Mouse (Mus musculus): ENCODE results near the gene Prkcd. TPM values are rescaled to one million over a fixed set of nuclear protein-coding genes. Genes with fewer than 3 reads are reported as not detected.

Prkcd gene
- polyA plus RNA-seq, 1 experiment from 2014 or later, result 64.1 TPM

DNA sequence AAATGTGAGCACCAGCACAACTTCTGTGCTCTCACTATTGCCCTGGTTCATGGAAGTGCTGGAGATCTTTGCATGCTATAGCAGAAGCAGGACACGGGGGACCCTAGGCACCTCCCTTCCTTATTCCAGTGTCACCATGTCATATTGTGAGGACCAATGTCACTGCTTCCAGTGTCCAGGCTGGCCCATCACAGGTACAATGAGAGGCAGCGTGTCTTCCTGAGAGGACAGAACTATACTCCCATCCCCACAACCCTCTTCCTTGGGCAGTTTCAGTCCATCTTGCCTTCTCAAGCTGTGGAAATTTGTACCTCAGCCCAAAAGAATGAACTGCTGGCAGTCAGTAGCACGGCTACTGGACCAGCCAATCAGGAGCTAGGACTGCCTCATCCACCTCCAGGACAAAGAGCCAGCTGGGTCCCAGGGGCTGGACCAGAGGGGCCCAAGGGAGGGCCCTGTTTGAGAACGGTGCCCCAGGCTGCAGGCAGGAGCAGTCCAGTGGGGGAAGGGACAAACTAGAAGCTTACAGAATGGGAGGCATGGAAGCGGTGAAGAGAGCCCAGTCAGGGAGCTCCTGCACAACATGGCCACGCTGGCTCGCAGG is 31.8 kb downstream of the Prkcd start:
- Histone ChIP-seq H3K27me3 (no peaks in the 10 kb centered on the region), H3K4me3 (no peak overlapping the region), H3K9ac (no peak overlapping the region), H3K27ac (peak overlapping the region; percentile 94), H3K9me3 (no peaks in the 10 kb centered on the region), H3K4me2 (no peak overlapping the region; the same call in 1 of the 2 replicates), H3K36me3 (peaks cover 23% of the 10 kb centered on the region), H3K4me1 (peaks cover 39% of the 10 kb centered on the region)
- peak; percentile 46 for ATAC-seq (ENCODE audit: insufficient number of reproducible peaks, low FRiP score, low TSS enrichment, low read depth)
- WGBS, result 52% methylated on average over 7 of the region's 7 CpGs

DNA sequence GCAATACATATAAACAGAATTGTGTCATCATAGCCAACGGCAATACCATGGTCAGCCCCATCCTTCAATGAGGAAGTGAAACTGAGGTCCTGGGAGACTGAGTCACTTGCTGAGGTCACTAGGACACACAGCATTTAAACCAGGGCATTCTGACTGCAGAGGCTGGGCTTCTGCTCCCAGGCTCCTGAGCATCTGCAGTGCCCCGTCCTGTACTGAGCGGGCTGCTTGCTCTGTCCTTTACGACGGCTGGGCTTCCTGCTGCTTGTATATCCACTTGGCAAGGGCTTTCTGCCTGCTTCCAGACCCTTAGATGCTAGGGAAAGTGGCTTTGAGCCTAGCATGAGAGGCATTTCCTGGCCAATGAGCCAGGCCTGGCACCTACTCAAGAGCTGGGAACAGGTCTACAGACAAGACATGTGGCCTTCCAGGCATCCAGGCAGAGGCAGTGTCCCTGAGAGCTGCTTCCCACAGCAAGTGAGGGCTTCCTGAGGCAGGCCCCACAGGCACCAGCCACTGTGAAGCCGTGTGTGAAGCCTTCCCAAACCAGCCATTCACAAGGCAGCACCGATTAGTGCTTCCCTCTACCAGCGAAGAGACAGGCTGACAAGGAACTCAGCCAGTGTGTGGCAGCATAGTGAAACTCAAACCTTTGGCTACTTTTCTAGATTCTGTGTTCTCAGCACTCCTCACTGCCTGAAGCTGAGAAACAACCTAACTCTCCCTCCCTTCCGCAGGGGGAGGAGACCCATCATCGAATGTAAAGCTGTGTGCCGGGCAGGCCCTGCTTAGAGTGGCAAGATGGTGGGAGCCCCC is 32.5 kb downstream of the Prkcd start:
- H3K9ac ChIP-seq, result no peak overlapping the region
- peak overlapping the region; percentile 14; the same call in 1 of the 2 replicates for H3K4me2 ChIP-seq
- peak; percentile 67 for ATAC-seq (ENCODE audit: insufficient number of reproducible peaks, low FRiP score, low TSS enrichment, low read depth)

DNA sequence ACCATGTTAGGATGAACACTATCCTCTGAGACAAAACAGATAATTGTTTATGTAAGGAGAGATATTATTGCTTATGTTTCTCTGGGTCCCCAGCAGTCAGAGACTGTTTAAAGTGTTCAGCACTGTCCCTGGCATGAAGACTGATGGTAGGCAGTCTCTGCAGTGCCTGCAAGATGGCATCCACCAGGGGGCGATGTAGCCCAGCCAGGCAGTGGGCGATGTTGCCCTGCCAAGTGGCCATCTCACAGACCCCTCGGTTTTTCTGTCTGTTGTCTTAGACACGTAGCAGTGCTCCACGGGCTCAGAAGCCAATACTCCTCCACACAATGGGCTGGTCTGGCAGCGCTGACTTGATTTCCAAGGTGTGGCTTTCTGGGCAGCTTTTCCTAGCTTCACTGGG is 34.6 kb downstream of the Prkcd start:
- H3K9ac ChIP-seq, result no peak overlapping the region
- ATAC-seq (ENCODE audit: insufficient number of reproducible peaks, low FRiP score, low TSS enrichment, low read depth), result no peak
- H3K27me3 ChIP-seq, result no peaks in the 10 kb centered on the region
- H3K4me1 ChIP-seq, result peaks cover 48% of the 10 kb centered on the region
- no peak overlapping the region for H3K27ac ChIP-seq
- no peak overlapping the region for H3K4me3 ChIP-seq
- WGBS, result 10% methylated on average over 6 of the region's 6 CpGs
- no peaks in the 10 kb centered on the region for H3K9me3 ChIP-seq
- H3K36me3 ChIP-seq, result peaks cover 7% of the 10 kb centered on the region
- no peak overlapping the region for H3K4me2 ChIP-seq

More for the DNA sequence above, 32.5 kb downstream of the Prkcd start:
- peaks cover 39% of the 10 kb centered on the region for H3K4me1 ChIP-seq
- H3K9me3 ChIP-seq, result no peaks in the 10 kb centered on the region
- peak overlapping the region; percentile 94 for H3K27ac ChIP-seq
- WGBS, result 22% methylated on average over 11 of the region's 11 CpGs
- no peak overlapping the region for H3K4me3 ChIP-seq
- no peaks in the 10 kb centered on the region for H3K27me3 ChIP-seq
- peaks cover 17% of the 10 kb centered on the region for H3K36me3 ChIP-seq

DNA sequence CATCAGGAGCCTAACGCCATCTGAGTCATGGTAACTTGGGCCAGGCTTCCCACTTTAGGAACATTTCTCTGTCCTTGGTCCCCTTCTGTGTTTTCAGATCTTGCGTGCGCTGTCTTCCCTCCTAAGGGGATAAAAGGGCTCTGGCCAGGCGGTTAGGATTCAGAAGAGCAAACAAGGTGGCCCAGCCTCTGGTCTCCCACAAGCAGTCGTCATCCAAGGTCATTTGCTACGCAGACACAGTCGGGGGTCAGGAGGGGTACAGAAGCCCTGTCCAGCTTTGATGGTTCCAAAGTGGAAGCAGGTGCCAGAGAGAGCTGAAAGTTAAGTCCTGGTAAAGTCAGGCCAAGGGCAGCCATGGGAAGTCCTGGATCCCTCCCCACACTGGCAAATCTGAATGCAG is 35.1 kb downstream of the Prkcd start:
- WGBS, result 65% methylated on average over 7 of the region's 7 CpGs
- no peaks in the 10 kb centered on the region for H3K27me3 ChIP-seq
- H3K4me3 ChIP-seq, result no peak overlapping the region
- H3K4me1 ChIP-seq, result peaks cover 49% of the 10 kb centered on the region
- ATAC-seq (ENCODE audit: insufficient number of reproducible peaks, low FRiP score, low TSS enrichment, low read depth), result no peak
- no peak overlapping the region for H3K27ac ChIP-seq
- peaks cover 4% of the 10 kb centered on the region for H3K36me3 ChIP-seq
- no peaks in the 10 kb centered on the region for H3K9me3 ChIP-seq
- no peak overlapping the region for H3K4me2 ChIP-seq
- H3K9ac ChIP-seq, result no peak overlapping the region

DNA sequence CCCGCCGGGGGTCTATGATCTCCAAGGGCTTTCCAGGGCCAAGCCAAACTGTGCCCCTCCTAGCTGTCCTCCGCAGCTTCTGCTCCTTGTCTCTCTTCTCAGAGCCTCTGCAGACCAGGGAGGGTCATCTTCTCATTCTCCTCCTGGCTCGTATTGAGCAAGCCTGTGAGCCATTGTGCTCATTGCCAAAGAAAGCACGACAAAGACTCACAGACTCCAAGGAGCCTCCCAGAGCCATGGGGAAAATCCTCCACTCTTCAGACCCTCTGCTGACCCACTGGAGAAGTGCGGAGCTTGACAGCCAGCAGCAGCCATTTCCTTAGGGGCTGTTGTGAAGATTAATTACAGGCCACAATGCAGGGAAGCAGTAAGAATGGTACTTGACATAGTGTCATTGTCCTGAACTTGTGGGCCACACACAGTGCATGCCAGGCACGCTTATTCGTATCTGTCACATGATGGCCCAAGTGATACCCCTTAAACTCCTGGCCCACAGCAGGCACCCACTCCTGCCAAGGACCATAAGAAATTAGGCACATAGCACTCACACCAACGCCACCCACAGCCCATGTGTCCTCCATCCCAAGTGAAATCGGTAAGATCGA is 35.9 kb downstream of the Prkcd start:
- Histone ChIP-seq H3K4me2 (no peak overlapping the region), H3K4me1 (peaks cover 45% of the 10 kb centered on the region), H3K36me3 (no peaks in the 10 kb centered on the region), H3K9ac (no peak overlapping the region), H3K27me3 (no peaks in the 10 kb centered on the region), H3K9me3 (no peaks in the 10 kb centered on the region), H3K4me3 (no peak overlapping the region), H3K27ac (no peak overlapping the region)
- ATAC-seq (ENCODE audit: insufficient number of reproducible peaks, low FRiP score, low TSS enrichment, low read depth), result no peak
- WGBS, result 78% methylated on average over 11 of the region's 11 CpGs

DNA sequence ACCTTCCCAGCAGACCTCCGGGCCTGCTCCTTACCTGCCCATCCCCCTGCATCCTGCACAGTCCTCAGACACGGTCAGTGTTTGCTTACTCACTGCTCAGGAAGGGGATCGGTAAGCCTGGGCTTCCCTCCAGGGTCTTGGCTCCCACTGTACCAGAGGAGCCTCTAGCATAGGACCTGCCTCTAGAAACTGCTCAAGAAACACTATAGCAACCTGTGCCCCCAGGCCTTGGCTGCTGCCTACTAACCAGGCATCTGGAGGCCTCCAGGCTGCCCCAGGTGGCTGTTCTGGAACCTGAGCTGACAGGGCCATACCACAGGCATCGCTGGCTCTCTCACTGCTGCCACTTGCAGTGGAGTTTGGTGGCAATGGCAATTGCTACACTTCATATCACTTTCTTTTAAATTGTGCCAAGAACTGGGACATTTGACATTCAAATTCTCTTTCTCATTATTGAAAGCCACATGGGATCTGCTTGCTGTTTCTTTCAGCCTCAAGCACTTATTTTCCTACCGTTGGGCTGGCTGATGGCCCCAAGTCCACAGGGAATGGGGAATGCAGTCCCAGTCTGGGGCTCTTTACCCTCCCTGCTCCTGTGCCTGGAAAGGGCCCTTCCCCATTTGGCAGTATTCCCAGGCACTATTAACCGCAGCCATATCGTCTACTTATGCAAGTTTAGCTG is 39.1 kb downstream of the Prkcd start:
- Histone ChIP-seq H3K4me2 (no peak overlapping the region), H3K36me3 (no peaks in the 10 kb centered on the region), H3K27me3 (no peaks in the 10 kb centered on the region), H3K9me3 (no peaks in the 10 kb centered on the region), H3K4me3 (no peak overlapping the region), H3K9ac (no peak overlapping the region), H3K4me1 (peaks cover 30% of the 10 kb centered on the region), H3K27ac (peak overlapping the region; percentile 28)
- no peak for ATAC-seq (ENCODE audit: insufficient number of reproducible peaks, low FRiP score, low TSS enrichment, low read depth)
- 23% methylated on average over 7 of the region's 7 CpGs for whole genome bisulfite sequencing

DNA sequence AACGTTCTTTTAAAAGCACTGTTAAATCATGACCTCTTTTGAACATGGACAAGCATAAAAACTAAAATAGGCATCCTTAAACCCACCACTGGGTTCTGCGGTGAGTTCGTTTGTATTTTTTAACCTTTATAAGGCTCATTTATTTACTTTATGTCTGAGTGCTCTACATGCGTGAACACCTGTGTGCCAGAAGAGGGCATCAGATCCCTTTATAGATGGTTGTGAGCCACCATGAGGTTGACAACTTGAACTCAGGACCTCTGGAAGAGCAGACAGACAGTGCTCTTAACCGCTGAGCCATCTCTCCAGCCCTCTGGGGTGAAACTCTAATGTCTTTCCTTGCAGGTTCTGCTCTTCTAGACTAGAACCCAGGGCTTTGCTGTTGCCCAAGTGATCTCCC is 40.7 kb downstream of the Prkcd start:
- H3K4me1 ChIP-seq, result peaks cover 24% of the 10 kb centered on the region
- no peak overlapping the region for H3K4me3 ChIP-seq
- no peak overlapping the region for H3K4me2 ChIP-seq
- no peaks in the 10 kb centered on the region for H3K36me3 ChIP-seq
- no peaks in the 10 kb centered on the region for H3K27me3 ChIP-seq
- H3K27ac ChIP-seq, result no peak overlapping the region
- ATAC-seq (ENCODE audit: insufficient number of reproducible peaks, low FRiP score, low TSS enrichment, low read depth), result no peak
- H3K9me3 ChIP-seq, result no peaks in the 10 kb centered on the region
- 72% methylated on average over 5 of the region's 5 CpGs for WGBS
- no peak overlapping the region for H3K9ac ChIP-seq

DNA sequence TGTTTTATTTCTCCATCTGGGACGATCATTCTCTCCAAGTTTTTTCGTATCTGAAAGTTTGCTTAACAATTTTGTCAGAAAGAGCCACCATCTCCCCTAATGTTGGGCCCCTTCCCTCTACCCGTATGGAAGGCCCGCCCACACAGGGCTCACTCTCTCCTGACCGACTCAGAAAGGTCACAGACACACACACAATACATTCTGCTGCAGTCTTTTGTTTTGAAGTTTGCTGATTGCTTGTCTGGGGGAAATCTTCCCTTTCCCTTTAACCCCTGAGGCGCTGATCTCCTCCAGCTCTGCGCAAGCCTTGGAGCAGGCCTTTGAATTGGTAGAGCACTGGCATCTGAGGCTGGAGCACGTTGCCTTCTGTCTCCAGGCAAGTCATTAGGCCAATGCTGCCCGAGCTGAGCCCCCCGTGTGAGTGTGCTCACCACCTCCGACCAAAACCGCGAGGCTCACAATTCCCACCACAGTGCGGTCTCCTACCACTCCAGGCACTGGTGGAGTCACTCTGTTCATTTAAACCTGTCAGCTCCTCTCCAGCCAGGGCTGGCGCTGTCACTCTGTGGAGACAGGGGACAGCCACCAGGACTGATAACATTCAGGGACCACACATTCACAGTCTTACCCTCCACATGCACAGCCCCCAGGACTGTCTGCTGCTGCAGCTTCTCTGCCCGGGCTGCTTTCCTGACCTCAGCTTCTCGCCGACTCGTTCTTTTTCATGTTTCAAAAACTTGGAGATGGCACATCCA is 41.3 kb downstream of the Prkcd start:
- no peaks in the 10 kb centered on the region for H3K27me3 ChIP-seq
- H3K9me3 ChIP-seq, result no peaks in the 10 kb centered on the region
- peaks cover 27% of the 10 kb centered on the region for H3K4me1 ChIP-seq
- 50% methylated on average over 19 of the region's 19 CpGs for WGBS
- no peak overlapping the region for H3K9ac ChIP-seq
- H3K4me2 ChIP-seq, result no peak overlapping the region
- no peak for ATAC-seq (ENCODE audit: insufficient number of reproducible peaks, low FRiP score, low TSS enrichment, low read depth)
- no peak overlapping the region for H3K4me3 ChIP-seq
- H3K27ac ChIP-seq, result no peak overlapping the region
- no peaks in the 10 kb centered on the region for H3K36me3 ChIP-seq

DNA sequence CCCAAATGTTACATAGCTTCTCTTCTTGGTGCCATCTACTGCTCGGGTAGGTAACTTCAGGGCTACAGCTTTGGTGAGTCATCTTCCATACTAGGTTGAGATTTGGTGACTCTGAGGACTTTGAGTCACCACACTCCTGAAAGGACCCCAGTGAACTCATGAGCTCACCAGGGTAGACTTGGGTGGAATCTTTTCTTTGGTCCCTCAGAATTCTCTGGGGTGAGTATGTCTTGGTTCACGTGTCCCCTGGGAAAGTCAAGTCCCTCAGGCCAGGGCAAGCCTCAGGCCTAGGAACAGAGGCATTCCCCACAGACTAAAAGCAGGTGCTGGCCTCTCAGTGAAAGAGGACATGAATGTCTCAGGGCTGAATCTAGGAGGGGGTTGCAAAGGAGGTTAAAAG is 41.9 kb downstream of the Prkcd start:
- no peak overlapping the region for H3K27ac ChIP-seq
- no peak for ATAC-seq (ENCODE audit: insufficient number of reproducible peaks, low FRiP score, low TSS enrichment, low read depth)
- H3K36me3 ChIP-seq, result no peaks in the 10 kb centered on the region
- peaks cover 27% of the 10 kb centered on the region for H3K4me1 ChIP-seq
- H3K9ac ChIP-seq, result no peak overlapping the region
- H3K4me2 ChIP-seq, result no peak overlapping the region
- H3K9me3 ChIP-seq, result no peaks in the 10 kb centered on the region
- WGBS, result 53% methylated on average over 2 of the region's 2 CpGs
- no peaks in the 10 kb centered on the region for H3K27me3 ChIP-seq
- no peak overlapping the region for H3K4me3 ChIP-seq

DNA sequence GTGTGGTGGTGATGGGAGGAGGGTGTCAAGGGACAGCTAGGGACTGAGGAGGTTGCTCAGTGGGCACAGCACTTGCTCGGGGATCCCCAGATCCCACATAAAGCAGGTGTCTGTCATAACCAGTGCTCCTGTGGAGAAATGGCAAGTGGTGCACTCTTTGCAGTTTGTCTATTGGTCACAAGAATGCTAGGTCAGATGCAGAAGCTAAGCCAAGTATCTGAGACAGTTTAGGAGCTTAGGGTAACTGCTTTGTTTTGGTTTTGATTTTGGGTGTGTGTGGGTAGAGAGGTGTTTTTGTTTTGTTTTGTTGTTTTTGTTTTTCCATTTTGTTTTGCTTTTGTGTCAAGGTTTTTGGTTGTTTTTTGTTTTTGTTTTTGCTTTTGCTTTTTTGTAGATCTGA is 44.8 kb downstream of the Prkcd start:
- Histone ChIP-seq H3K4me1 (peaks cover 18% of the 10 kb centered on the region), H3K27me3 (no peaks in the 10 kb centered on the region), H3K9me3 (no peaks in the 10 kb centered on the region), H3K9ac (no peak overlapping the region), H3K4me3 (no peak overlapping the region), H3K4me2 (no peak overlapping the region), H3K27ac (no peak overlapping the region), H3K36me3 (no peaks in the 10 kb centered on the region)
- WGBS, result 79% methylated on average over 1 of the region's 1 CpGs
- ATAC-seq (ENCODE audit: insufficient number of reproducible peaks, low FRiP score, low TSS enrichment, low read depth), result no peak

DNA sequence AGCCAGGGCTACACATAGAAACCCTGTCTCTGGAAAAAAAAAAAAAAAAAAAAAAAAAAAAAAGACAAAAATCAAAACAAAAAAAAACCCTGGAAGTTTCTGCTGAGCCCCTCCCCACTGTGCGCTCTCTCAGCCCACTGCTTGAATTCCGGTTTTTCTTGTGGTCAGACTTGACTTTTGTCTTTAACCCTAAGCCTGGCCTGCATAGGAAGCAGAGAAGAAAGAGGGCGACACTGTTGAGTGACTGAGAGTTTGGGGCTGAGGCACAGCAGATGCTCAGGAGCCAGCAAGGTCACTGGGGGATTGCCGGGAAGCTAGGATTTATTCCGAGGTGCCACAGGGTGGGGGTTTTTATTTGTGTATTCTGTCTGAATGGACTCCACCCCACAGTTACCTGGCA is 46.1 kb downstream of the Prkcd start:
- Histone ChIP-seq H3K27ac (no peak overlapping the region), H3K9me3 (no peaks in the 10 kb centered on the region), H3K36me3 (peaks cover 12% of the 10 kb centered on the region), H3K4me1 (peaks cover 21% of the 10 kb centered on the region), H3K9ac (no peak overlapping the region), H3K27me3 (no peaks in the 10 kb centered on the region), H3K4me2 (no peak overlapping the region), H3K4me3 (no peak overlapping the region)
- WGBS, result 34% methylated on average over 5 of the region's 5 CpGs
- no peak for ATAC-seq (ENCODE audit: insufficient number of reproducible peaks, low FRiP score, low TSS enrichment, low read depth)

Measured in limb, embryonic 15.5 days (tissue).